Mouse (Mus musculus): ENCODE measurements around the gene Abhd16a.
A peak's percentile ranks its signal among the peaks of the same experiment; 100 is the strongest.

Gene Abhd16a

GRCm38 (mm10) chr17:35058911-35059892 lies 29.9 kb upstream of the Abhd16a start, which contains the start of gene Ddah2:
Gene Ddah2, plus strand, starts transcription at chr17:35059035.
- DNase-seq (ENCODE audit: low spot score in 2 of 2): peak; percentile 84 to 94

- DNase-seq (ENCODE audit: low spot score in 2 of 2): no peak
Measured at GRCm38 (mm10) chr17:35060071-35060470, 29.0 kb upstream of the Abhd16a start.

GRCm38 (mm10) chr17:35060737-35061297 lies 28.2 kb upstream of the Abhd16a start:
- DNase-seq (ENCODE audit: low spot score in 2 of 2): no peak

GRCm38 (mm10) chr17:35061299-35061698 lies 27.8 kb upstream of the Abhd16a start:
- no peak for DNase-seq (ENCODE audit: low spot score in 2 of 2)

GRCm38 (mm10) chr17:35063466-35063865 lies 25.6 kb upstream of the Abhd16a start:
- DNase-seq (ENCODE audit: low spot score in 2 of 2): no peak

- DNase-seq (ENCODE audit: low spot score in 2 of 2): no peak
Measured at GRCm38 (mm10) chr17:35064378-35064877, 24.6 kb upstream of the Abhd16a start.

- no peak for DNase-seq (ENCODE audit: low spot score in 2 of 2)
Measured at GRCm38 (mm10) chr17:35064951-35065947, 23.8 kb upstream of the Abhd16a start, which contains the start of gene Ly6g6c. Gene Ly6g6c, plus strand, starts transcription at chr17:35065388.

GRCm38 (mm10) chr17:35066084-35066483 lies 23.0 kb upstream of the Abhd16a start, which contains the start of gene Mpig6b:
Gene Mpig6b, minus strand, starts transcription at chr17:35066184.
- no peak for DNase-seq (ENCODE audit: low spot score in 2 of 2)

- DNase-seq (ENCODE audit: low spot score in 2 of 2): no peak
Measured at GRCm38 (mm10) chr17:35068213-35068914, 20.7 kb upstream of the Abhd16a start.

- peak; percentile 68 to 78 for DNase-seq (ENCODE audit: low spot score in 2 of 2)
Measured at GRCm38 (mm10) chr17:35070556-35071229, 18.4 kb upstream of the Abhd16a start.

GRCm38 (mm10) chr17:35071454-35071853 lies 17.6 kb upstream of the Abhd16a start:
- DNase-seq (ENCODE audit: low spot score in 2 of 2): no peak

- peak; percentile 24 to 37 for DNase-seq (ENCODE audit: low spot score in 2 of 2)
Measured at GRCm38 (mm10) chr17:35074097-35074496, 15.0 kb upstream of the Abhd16a start.

- no peak for DNase-seq (ENCODE audit: low spot score in 2 of 2)
Measured at GRCm38 (mm10) chr17:35076507-35077176, 12.4 kb upstream of the Abhd16a start, which contains the start of gene Ly6g6e. Gene Ly6g6e, plus strand, starts transcription at chr17:35076902.

- DNase-seq (ENCODE audit: low spot score in 2 of 2): no peak
Measured at GRCm38 (mm10) chr17:35077285-35077684, 11.8 kb upstream of the Abhd16a start.

GRCm38 (mm10) chr17:35077786-35078233 lies 11.3 kb upstream of the Abhd16a start, which contains the start of gene Ly6g6d:
Gene Ly6g6d, minus strand, starts transcription at chr17:35078065.
- DNase-seq (ENCODE audit: low spot score in 2 of 2): no peak

- DNase-seq (ENCODE audit: low spot score in 2 of 2): no peak
Measured at GRCm38 (mm10) chr17:35079778-35080177, 9.3 kb upstream of the Abhd16a start.

- DNase-seq (ENCODE audit: low spot score in 2 of 2): no peak
Measured at GRCm38 (mm10) chr17:35080248-35080647, 8.8 kb upstream of the Abhd16a start.

GRCm38 (mm10) chr17:35080710-35081109 lies 8.4 kb upstream of the Abhd16a start:
- DNase-seq (ENCODE audit: low spot score in 2 of 2): no peak

Data from thymus, postnatal 10 days (tissue).